Mouse (Mus musculus): ENCODE measurements around the gene Tm4sf19.

DNA sequence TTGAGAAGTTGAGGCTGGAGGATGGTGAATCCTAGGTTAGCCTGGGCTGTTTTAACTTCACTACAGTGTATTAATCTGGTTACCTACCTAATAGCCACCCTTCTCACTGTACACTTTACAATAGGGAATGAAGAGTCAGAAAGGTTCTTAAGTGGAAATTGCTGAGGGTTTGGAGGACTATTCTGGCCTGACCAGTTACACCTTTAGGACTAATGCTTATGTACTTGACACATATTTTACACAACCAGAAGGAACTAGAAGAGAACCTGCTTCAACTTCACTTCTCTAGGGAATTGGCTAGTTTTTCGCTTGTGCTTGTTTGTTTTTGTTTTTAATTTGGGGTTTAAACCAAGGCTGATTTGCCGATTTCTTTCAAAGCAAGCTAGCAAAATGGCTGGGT lies 32.8 kb downstream of the Tm4sf19 start:
- TF ChIP-seq GATA1 (IDR thresholded peaks at IDR 0.05; ENCODE audit: borderline replicate concordance, low read length): no peak
- no peak for TF ChIP-seq FLI1 (IDR thresholded peaks at IDR 0.05; ENCODE audit: low read length)

Measured in megakaryocyte, embryonic 14.5 days (primary cell).